Mouse (Mus musculus) CH12.LX (cell line): ENCODE data around the gene 1110059E24Rik. TPM values are rescaled to one million over a fixed set of nuclear protein-coding genes. Genes with fewer than 3 reads are reported as not detected.

Source experiments
- DNase-seq: peaks from one replicate; pipeline ENCODE4 v3.0.0-alpha.2; 2013; ENCODE audit errors: extremely low read depth
- H3K27ac ChIP-seq: 2 replicates; pipeline ENCODE4 v1.5.1; 2012; ENCODE audit warnings: low read depth, mild to moderate bottlenecking, control low read depth, moderate library complexity; ENCODE audit not compliant: insufficient read depth
- H3K27me3 ChIP-seq: replicated peaks from 2 replicates; pipeline ENCODE3; 2012; ENCODE audit warnings: inconsistent platforms
- H3K36me3 ChIP-seq, 2 experiments: replicated peaks in 1 of 2; 2 replicates each; pipeline versions ENCODE3 to v1.6.1; 2012; ENCODE audit warnings: inconsistent platforms in 1 of 2, low read length in 1 of 2, mild to moderate bottlenecking in 1 of 2, mixed read lengths in 1 of 2, moderate library complexity in 1 of 2; ENCODE audit not compliant: control insufficient read depth in 1 of 2, insufficient read depth in 1 of 2
- H3K4me1 ChIP-seq, 2 experiments: 2 replicates each; pipeline ENCODE4 v1.6.1; 2012; ENCODE audit warnings: inconsistent platforms in 1 of 2, moderate library complexity in 1 of 2; ENCODE audit not compliant: insufficient read depth in 2 of 2, control insufficient read depth in 1 of 2
- H3K4me2 ChIP-seq: 2 replicates; pipeline ENCODE4 v1.6.1; 2012; ENCODE audit warnings: low read depth, mild to moderate bottlenecking, control low read depth; ENCODE audit not compliant: poor library complexity, insufficient read depth, severe bottlenecking
- H3K4me3 ChIP-seq, 3 experiments: fragments of 150-350 bp in 1 of 3; sonication (generic) in 1 of 3; replicated peaks in 1 of 3; 2 replicates each; pipeline versions ENCODE3 to v1.5.1; 2011 to 2012; ENCODE audit warnings: low read depth in 2 of 3, low read length in 2 of 3, mild to moderate bottlenecking in 2 of 3, moderate library complexity in 2 of 3, control low read depth in 1 of 3, improper control_type of control experiment in 1 of 3, inconsistent platforms in 1 of 3, mixed read lengths in 1 of 3; ENCODE audit not compliant: poor library complexity in 1 of 3
- H3K79me2 ChIP-seq: replicated peaks from 2 replicates; pipeline ENCODE4 v1.6.1; 2012; ENCODE audit warnings: mild to moderate bottlenecking, moderate library complexity; ENCODE audit not compliant: control insufficient read depth, poor library complexity, insufficient read depth, severe bottlenecking; ENCODE audit errors: extremely low read depth
- H3K9ac ChIP-seq: 2 replicates; pipeline ENCODE4 v1.6.1; 2012; ENCODE audit warnings: low read depth, mild to moderate bottlenecking, control low read depth, moderate library complexity; ENCODE audit not compliant: insufficient read depth
- H3K9me3 ChIP-seq: replicated peaks from 2 replicates; pipeline ENCODE3; 2012; ENCODE audit warnings: low read length, inconsistent platforms, mixed read lengths
- BHLHE40 ChIP-seq: IDR thresholded peaks from 2 replicates; pipeline ENCODE4 v1.6.1; 2011; ENCODE audit warnings: mild to moderate bottlenecking, low read depth, low read length, improper control_type of control experiment
- CHD1 ChIP-seq: IDR thresholded peaks from 2 replicates; pipeline ENCODE4 v1.6.1; 2012; ENCODE audit warnings: low read depth, low read length, improper control_type of control experiment, inconsistent platforms
- E2F4 ChIP-seq: IDR thresholded peaks from 2 replicates; pipeline ENCODE4 v1.6.1; 2011; ENCODE audit warnings: low read depth, low read length, improper control_type of control experiment; ENCODE audit not compliant: insufficient replicate concordance
- ELF1 ChIP-seq: IDR thresholded peaks from 2 replicates; pipeline ENCODE4 v1.6.1; 2014; ENCODE audit warnings: low read depth, mild to moderate bottlenecking, inconsistent platforms, low read length, improper control_type of control experiment
- ETS1 ChIP-seq: conservative IDR thresholded peaks from 2 replicates; pipeline ENCODE4 v1.6.1; 2012; ENCODE audit warnings: low read depth, mild to moderate bottlenecking, inconsistent platforms, low read length, improper control_type of control experiment, moderate library complexity
- KAT2A ChIP-seq: IDR thresholded peaks from 2 replicates; pipeline ENCODE4 v1.6.1; 2012; ENCODE audit warnings: low read length, improper control_type of control experiment, inconsistent platforms; ENCODE audit not compliant: insufficient replicate concordance
- MAFK ChIP-seq: IDR thresholded peaks from 2 replicates; pipeline ENCODE4 v1.6.1; 2011; ENCODE audit warnings: low read length, improper control_type of control experiment; ENCODE audit not compliant: insufficient replicate concordance
- MAX ChIP-seq: IDR thresholded peaks from 2 replicates; pipeline ENCODE4 v1.6.1; 2011; ENCODE audit warnings: low read length, improper control_type of control experiment
- MEF2A ChIP-seq: IDR thresholded peaks from 2 replicates; pipeline ENCODE4 v1.6.1; 2014; ENCODE audit warnings: low read depth, mild to moderate bottlenecking, inconsistent platforms, low read length, improper control_type of control experiment, borderline replicate concordance
- MXI1 ChIP-seq: IDR thresholded peaks from 2 replicates; pipeline ENCODE4 v1.6.1; 2011; ENCODE audit warnings: mild to moderate bottlenecking, low read depth, low read length, improper control_type of control experiment
- MYC ChIP-seq: IDR thresholded peaks from 2 replicates; pipeline ENCODE4 v1.6.1; 2011; ENCODE audit warnings: low read depth, mild to moderate bottlenecking, improper control_type of control experiment, low read length
- NRF1 ChIP-seq: IDR thresholded peaks from 2 replicates; pipeline ENCODE4 v1.6.1; 2014; ENCODE audit warnings: low read depth, mild to moderate bottlenecking, inconsistent platforms, low read length, improper control_type of control experiment, moderate library complexity
- POLR2A ChIP-seq: IDR thresholded peaks from 2 replicates; pipeline ENCODE4 v1.6.1; 2011; ENCODE audit warnings: low read depth, mild to moderate bottlenecking, improper control_type of control experiment, low read length
- SIN3A ChIP-seq: IDR thresholded peaks from 2 replicates; pipeline ENCODE4 v1.6.1; 2012; ENCODE audit warnings: low read length, improper control_type of control experiment, inconsistent platforms
- SMC3 ChIP-seq: IDR thresholded peaks from 2 replicates; pipeline ENCODE4 v1.6.1; 2011; ENCODE audit warnings: low read depth, low read length, improper control_type of control experiment
- UBTF ChIP-seq: IDR thresholded peaks from 2 replicates; pipeline ENCODE4 v1.6.1; 2012; ENCODE audit warnings: low read depth, mild to moderate bottlenecking, inconsistent platforms, low read length, improper control_type of control experiment, moderate library complexity
- ZC3H11A ChIP-seq: IDR thresholded peaks from 2 replicates; pipeline ENCODE4 v1.6.1; 2012; ENCODE audit warnings: low read depth, mild to moderate bottlenecking, inconsistent platforms, low read length, improper control_type of control experiment
- ZNF384 ChIP-seq: IDR thresholded peaks from 2 replicates; pipeline ENCODE4 v1.6.1; 2012; ENCODE audit warnings: low read depth, low read length, improper control_type of control experiment, inconsistent platforms
- dilution Hi-C: fragments of 300-500 bp; cut with MboI; formaldehyde crosslinking; loops from 2 replicates; pipeline ENCODE4 v1.14.3; 2020; ENCODE audit warnings: low sequenced_read_pairs; ENCODE audit not compliant: extremely low pct_unique_long_range_greater_than_20kb, extremely low pct_ligation_motif_present
- in situ Hi-C: fragments of 300-500 bp; cut with MboI; formaldehyde crosslinking; loops from 3 replicates; pipeline ENCODE4 v1.14.3; 2019; ENCODE audit warnings: low sequenced_read_pairs, low pct_ligation_motif_present, low pct_unique_long_range_greater_than_20kb, mixed read lengths
- polyA plus RNA-seq: library from polyadenylated mRNA; unstranded; fragments of >175 nt; gene quantifications from 2 replicates; pipeline ENCODE4 v1.2.1, GENCODE M21; 2012; ENCODE audit warnings: low read depth; ENCODE audit not compliant: insufficient read length
- total RNA-seq, 2 experiments: library from RNA; depleted of rRNA; stranded (reverse); fragments of 300-350 nt in 1 of 2; fragments of >200 nt in 1 of 2; gene quantifications; 2 replicates each; pipeline ENCODE4 v1.2.3; 2012 to 2014

1110059E24Rik gene
- total and polyA plus RNA-seq, 3 experiments, result 25.5 to 106 (median 38.8) TPM

GRCm38 (mm10) chr19:21589888-21590287 lies 62.9 kb downstream of the 1110059E24Rik start:
- no peaks in the 10 kb centered on the region for H3K79me2 ChIP-seq
- in situ Hi-C loops (no loop called here), dilution Hi-C loops (no loop called here)
- H3K27ac ChIP-seq, result no peak overlapping the region
- no peaks in the 10 kb centered on the region for H3K27me3 ChIP-seq
- H3K36me3 ChIP-seq, result peaks cover 0 to 16% of the 10 kb centered on the region in 2 experiments
- H3K9me3 ChIP-seq, result no peaks in the 10 kb centered on the region
- no peak overlapping the region for H3K4me3 ChIP-seq
- H3K4me1 ChIP-seq, result peaks cover 0 to 25% of the 10 kb centered on the region in 2 experiments; a peak in 2 of 4 replicates
- H3K4me2 ChIP-seq, result no peak overlapping the region
- no peak for DNase-seq
- TF ChIP-seq SIN3A (no peak), MEF2A (no peak), NRF1 (no peak), UBTF (no peak), POLR2A (no peak), KAT2A (no peak), E2F4 (no peak), MAX (no peak), MAFK (no peak), SMC3 (no peak), BHLHE40 (no peak), ZNF384 (no peak)
- H3K9ac ChIP-seq, result no peak overlapping the region

DNA sequence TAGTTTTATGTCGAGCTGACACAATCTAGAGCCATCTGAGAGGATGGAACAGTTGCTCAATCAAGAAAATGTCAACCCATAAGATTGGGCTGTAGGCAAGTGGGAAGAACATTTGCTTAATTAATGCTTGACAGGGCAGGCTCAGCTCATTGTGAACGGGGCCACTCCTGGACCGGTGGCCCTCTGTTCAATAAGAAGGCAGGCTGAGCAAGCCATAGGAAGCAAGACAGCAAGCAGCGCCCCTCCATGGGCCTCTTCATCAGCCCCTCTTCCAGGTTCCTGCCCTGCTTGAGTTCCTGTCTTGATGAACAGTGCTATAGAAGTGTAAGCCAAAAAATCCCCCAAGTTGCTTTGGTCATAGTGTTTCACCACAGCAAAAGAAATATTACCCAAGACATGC lies 65.2 kb downstream of the 1110059E24Rik start:
- in situ Hi-C loops (no loop called here), dilution Hi-C loops (no loop called here)
- no peaks in the 10 kb centered on the region for H3K79me2 ChIP-seq
- no peak overlapping the region for H3K4me3 ChIP-seq
- H3K9ac ChIP-seq, result no peak overlapping the region
- H3K27me3 ChIP-seq, result no peaks in the 10 kb centered on the region
- H3K4me2 ChIP-seq, result no peak overlapping the region
- H3K9me3 ChIP-seq, result no peaks in the 10 kb centered on the region
- no peak overlapping the region for H3K27ac ChIP-seq
- peaks cover 0 to 5% of the 10 kb centered on the region in 2 experiments for H3K36me3 ChIP-seq
- peaks cover 10 to 46% of the 10 kb centered on the region in 2 experiments for H3K4me1 ChIP-seq
- no peak for TF ChIP-seq MYC
- no peak for TF ChIP-seq ZC3H11A
- no peak for TF ChIP-seq NRF1
- TF ChIP-seq CHD1, result no peak
- no peak for TF ChIP-seq ELF1
- TF ChIP-seq MAFK, result no peak
- no peak for TF ChIP-seq E2F4
- no peak for TF ChIP-seq UBTF
- TF ChIP-seq MXI1, result no peak
- no peak for TF ChIP-seq ETS1
- no peak for DNase-seq
